Mouse (Mus musculus): ENCODE measurements around the gene Il1rap. TPM values are rescaled to one million over a fixed set of nuclear protein-coding genes. Genes with fewer than 3 reads are reported as not detected.
A peak's percentile ranks its signal among the peaks of the same experiment; 100 is the strongest.

Il1rap gene
- total RNA-seq, 2 experiments from 2014 or later, result 60.6 to 82.1 TPM

- no peak for DNase-seq
Observed at GRCm38 (mm10) chr16:26612499-26613220, 31.2 kb downstream of the Il1rap start.

- DNase-seq, result no peak
Observed at GRCm38 (mm10) chr16:26623141-26623540, 41.6 kb downstream of the Il1rap start.

GRCm38 (mm10) chr16:26626065-26626464 is 44.6 kb downstream of the Il1rap start:
- DNase-seq, result no peak

- DNase-seq, result no peak
Observed at GRCm38 (mm10) chr16:26634800-26635199, 53.3 kb downstream of the Il1rap start.

GRCm38 (mm10) chr16:26643077-26643476 is 61.6 kb downstream of the Il1rap start:
- no peak for DNase-seq

- DNase-seq, result no peak
Observed at GRCm38 (mm10) chr16:26646066-26646465, 64.6 kb downstream of the Il1rap start.

GRCm38 (mm10) chr16:26647036-26647435 is 65.5 kb downstream of the Il1rap start:
- DNase-seq, result no peak

- no peak for DNase-seq
Observed at GRCm38 (mm10) chr16:26662722-26663436, 81.4 kb downstream of the Il1rap start.

GRCm38 (mm10) chr16:26666401-26666800 is 84.9 kb downstream of the Il1rap start:
- peak in 1 of 2 experiments; percentile 8 for DNase-seq

GRCm38 (mm10) chr16:26669081-26669480 is 87.6 kb downstream of the Il1rap start:
- DNase-seq, result no peak

- no peak for DNase-seq
Observed at GRCm38 (mm10) chr16:26680381-26680780, 98.9 kb downstream of the Il1rap start.

- DNase-seq, result no peak
Observed at GRCm38 (mm10) chr16:26689771-26690170, 108.3 kb downstream of the Il1rap start.

- no peak for DNase-seq
Observed at GRCm38 (mm10) chr16:26691294-26691693, 109.8 kb downstream of the Il1rap start.

- DNase-seq, result no peak
Observed at GRCm38 (mm10) chr16:26698076-26698475, 116.6 kb downstream of the Il1rap start.

GRCm38 (mm10) chr16:26700440-26701103 is 119.1 kb downstream of the Il1rap start:
- no peak for DNase-seq

- DNase-seq, result no peak
Observed at GRCm38 (mm10) chr16:26705658-26706371, 124.3 kb downstream of the Il1rap start.

- DNase-seq, result no peak
Observed at GRCm38 (mm10) chr16:26706503-26706902, 125.0 kb downstream of the Il1rap start.

GRCm38 (mm10) chr16:26710922-26711321 is 129.4 kb downstream of the Il1rap start:
- DNase-seq, result no peak

- DNase-seq, result no peak
Observed at GRCm38 (mm10) chr16:26713538-26714316, 132.2 kb downstream of the Il1rap start.

- peak; percentile 26 to 27 for DNase-seq
Observed at GRCm38 (mm10) chr16:26722464-26722863, 141.0 kb downstream of the Il1rap start.

GRCm38 (mm10) chr16:26723952-26724747 is 142.6 kb downstream of the Il1rap start:
- DNase-seq, result no peak
